Mouse (Mus musculus) kidney, adult 11 months (tissue): ENCODE measurements at regions not wholly inside any gene's neighbourhood (a gene's known extent, or its start where the extent isn't known, plus 50 kb on each side); places are given as distances from the start of the nearest gene placed in this dataset.

Source experiments
- DNase-seq: peaks from one replicate; pipeline ENCODE4 v3.0.0; 2022

GRCm38 (mm10) chr10:120665670-120666069 is 189.4 kb upstream of the Hmga2 start:
- no peak for DNase-seq

GRCm38 (mm10) chr10:120664419-120664818 is 188.2 kb upstream of the Hmga2 start:
- no peak for DNase-seq

DNA sequence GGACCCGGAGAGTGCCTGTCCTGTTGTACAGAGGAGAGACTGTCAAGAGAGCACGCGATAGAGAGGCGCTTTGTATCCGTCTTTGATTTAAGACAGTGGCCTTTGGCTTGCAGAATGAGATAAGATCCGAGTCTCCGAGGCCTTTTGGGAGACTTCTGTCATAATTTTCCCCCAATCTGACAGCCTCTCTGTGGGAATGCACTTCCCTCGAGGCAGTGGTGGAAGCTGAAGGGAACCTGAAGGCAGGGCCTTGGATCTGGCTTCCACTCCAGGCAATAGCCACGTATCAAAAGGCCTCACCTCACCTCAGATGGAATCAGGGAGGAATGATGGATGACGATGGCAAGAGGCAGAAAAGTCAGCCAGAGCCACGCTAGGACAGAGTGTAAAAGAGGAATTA is 187.1 kb upstream of the Hmga2 start:
- DNase-seq: no peak

DNA sequence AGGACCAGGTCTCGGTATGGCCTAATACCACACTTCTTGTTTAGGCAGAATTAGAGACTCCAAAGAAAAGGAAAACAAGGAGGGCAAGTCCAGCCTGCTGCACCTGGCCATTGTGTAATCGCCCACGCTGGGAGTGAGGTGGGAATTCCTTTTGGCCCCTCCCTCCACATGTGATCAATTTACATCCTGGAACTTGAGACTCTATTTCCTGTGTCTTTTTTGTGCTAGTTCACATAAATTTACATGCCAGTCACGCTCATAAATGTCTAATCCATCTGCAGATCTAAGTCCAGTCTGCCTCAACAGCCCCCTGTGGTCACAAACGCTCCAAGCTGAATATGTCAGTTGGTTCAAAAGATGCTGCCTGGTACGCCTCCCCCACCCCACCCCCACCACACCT is 184.2 kb upstream of the Hmga2 start:
- no peak for DNase-seq

DNA sequence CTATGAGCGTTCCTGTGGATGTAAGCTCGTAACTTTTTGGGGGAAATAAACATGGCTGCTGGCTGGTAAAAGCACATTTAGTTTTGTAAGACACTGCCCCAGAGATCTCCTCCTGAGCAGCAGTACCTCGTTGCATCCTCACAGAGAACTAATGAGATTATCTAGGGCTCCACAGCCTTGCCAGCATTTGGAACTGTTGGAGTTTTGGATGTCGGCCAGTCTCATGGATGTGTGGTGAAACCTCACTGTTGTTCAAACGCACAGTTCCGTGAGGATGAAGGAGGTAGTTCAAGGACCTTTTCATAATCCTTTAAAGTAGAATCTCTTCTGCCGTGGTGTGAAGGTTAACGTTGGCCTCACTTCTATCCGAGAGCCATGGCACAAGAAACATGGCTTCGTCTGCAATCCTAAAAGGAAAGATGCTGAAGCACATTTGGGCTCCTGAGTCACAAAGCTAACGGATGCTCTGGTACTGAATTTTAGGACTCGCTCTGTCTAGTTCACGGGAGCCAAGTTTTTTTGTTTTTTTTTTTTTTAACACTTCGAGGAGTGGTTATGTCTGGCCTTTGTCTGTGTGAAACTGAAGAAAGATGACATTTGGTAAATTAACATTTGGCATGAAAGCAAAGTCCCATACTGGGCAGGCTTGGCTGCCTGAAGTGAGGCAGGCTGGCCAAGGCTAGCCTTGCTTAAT is 179.1 kb upstream of the Hmga2 start:
- DNase-seq: no peak

DNA sequence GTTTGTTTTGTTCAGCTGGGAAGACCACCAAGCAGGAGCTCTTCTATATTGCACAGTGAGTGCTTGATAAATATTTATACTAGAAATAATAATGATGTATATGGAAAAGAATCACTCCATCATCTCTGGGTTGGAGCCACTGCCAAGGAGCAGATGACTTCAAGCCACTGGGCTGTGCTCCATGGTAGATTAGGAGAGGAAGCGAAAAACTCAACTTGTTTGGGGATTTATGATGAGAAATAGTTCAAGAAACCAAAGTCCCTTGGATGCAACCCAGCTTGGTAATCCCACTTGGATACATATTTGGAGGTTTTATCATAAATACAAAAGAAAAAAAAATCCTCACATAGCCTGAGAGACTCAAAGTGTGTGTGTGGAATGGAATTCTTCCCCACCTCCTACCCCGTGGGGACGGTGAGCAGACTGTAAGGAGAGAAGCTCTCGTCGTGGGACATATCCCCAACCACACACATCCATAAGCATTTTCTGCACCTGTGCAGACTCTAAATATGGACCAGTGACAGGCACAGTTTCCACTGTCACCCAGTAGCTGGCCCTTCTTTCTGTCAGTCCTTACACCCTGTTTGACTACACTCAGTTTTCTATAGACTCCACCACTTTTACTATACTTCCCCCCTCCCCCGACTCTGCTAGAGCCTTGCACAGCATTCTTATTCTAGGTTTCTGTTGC is 176.4 kb upstream of the Hmga2 start:
- no peak for DNase-seq

- no peak for DNase-seq
Observed at GRCm38 (mm10) chr10:120651845-120652244, 175.6 kb upstream of the Hmga2 start.

DNA sequence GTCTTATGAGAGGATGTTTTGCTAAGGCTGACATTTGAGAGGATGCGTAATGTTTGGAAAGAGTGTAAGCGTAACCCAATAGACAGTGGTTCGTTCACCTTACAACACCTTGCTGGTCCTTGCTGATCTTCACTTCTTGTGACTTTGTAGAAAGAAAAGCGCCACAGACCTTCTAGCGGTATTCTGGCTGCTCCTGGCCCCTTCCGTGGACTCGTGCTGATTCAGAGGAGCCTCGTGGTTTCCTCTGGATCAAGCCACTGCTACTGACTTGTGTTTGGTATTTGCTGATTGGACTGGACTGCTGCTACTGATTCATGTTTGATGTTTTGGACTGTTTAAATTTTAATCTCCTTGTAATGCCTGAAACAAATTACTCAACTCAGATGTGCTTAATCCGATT is 174.1 kb upstream of the Hmga2 start:
- DNase-seq: no peak

- DNase-seq: no peak
Observed at GRCm38 (mm10) chr10:120648741-120649140, 172.5 kb upstream of the Hmga2 start.

- DNase-seq: no peak
Observed at GRCm38 (mm10) chr10:120648031-120648430, 171.8 kb upstream of the Hmga2 start.

- DNase-seq: no peak
Observed at GRCm38 (mm10) chr10:120647323-120647722, 171.1 kb upstream of the Hmga2 start.

DNA sequence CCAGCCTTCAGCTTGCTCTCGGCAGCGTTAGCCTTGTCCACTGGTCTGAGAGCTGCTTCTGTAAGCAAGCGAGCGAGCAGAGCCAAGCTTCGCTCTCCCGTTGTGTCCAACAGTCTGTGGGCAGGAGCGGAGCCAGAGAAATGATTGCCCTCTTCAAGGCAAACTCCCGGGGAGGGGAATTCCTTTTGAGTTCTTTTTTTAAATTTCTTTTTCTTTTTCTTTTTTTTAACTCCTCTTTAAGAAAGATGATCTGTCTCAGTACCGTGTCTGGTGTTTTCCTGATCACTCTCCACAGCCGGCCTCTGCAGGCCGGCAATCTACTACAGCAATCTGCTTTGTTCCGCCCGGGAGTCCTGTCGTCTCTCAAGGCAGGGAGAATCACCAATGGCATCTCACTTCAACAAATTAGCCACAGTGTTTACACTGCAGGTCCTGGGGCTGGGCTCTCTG is 170.6 kb upstream of the Hmga2 start:
- no peak for DNase-seq

DNA sequence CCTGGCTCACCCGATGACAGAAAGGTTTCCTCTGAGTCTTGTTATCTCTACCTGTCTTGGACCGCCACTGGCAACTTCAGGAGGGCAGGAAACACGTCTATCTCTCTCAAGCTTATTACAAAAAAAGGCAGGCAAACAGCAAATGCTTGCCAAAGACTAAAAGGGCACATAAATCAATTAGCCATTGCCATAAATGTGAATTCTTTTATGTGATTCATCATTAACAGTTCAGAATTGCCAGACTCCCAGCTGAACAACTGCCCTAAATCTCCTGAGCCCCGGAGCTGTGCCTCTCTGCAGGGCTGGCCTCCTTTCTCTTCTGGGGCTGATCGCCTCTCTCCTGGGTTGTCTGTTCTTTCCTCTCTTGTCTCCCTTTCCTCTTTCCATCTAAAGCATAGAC is 164.6 kb upstream of the Hmga2 start:
- DNase-seq: no peak

DNA sequence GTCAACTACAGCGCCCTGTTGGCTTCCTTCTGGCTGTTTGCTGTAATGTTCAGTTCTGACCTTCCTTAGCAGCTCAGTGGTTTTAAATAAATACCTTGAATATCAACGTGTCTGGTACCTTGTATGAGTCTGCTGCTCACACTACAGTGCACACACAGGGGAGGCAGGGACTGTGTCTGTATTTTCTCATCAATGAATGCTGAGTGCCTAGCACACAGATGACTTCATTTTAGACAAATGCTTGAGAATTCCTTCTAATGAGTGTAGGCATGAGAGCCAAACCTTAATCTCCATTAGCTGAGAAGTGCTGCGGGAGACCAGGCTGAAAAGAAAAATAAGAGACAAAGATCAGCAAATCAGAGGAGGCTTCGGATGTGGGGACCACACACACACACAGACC is 162.0 kb upstream of the Hmga2 start:
- no peak for DNase-seq

DNA sequence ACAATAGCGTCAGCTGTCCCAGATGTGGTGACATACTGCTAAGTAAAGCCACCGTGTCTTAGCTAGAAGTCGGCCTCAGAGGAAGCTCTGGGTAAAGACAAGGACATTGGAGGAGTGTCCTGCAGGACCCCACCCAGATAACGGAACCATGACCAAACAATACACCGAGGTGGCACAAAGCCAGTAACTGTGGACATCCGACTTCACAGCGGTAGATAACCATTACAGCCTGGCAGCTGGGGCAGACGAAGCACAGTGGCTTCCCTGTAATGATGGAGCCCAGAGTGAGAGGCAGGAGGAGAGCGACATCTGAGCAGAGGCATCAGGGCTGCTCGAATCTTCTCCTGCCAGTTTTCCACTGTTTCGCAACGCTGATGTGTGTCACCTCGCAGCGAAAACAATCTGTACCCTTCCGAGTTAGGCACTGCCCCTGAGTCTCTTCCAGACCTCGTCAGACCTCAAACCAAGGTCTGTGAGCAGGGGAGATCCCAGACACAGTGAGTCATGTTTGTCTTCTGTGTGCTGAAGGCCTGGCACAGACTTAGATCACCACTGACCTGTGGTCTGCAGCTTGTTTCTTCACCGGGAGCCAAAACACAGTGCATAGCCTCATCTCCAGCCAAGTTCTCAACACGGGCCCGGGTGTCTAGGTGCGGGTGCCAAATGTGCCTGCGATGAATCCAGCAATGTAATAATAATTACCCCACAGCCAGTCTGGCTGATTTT is 159.7 kb upstream of the Hmga2 start:
- no peak for DNase-seq

DNA sequence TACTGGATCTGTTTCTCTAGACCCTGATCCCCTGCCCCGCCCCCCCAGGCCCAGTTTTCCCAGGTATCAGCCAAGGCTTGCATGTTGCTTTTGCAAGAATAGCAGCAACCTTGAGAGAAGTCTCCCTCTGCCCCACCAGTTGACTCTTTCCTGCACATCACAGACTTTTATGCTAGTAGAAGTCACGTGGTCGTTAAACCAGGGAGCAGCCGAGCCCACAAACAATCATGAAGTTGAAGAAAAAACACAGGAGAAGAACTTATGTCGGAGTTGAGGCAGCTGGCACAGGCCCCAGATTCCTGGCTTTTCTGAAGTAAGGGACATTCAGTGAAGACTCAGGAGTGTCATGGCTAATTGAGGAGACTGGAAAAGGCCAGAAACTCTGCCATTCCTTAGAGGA is 158.9 kb upstream of the Hmga2 start:
- DNase-seq: no peak

GRCm38 (mm10) chr10:120632071-120632470 is 155.8 kb upstream of the Hmga2 start:
- DNase-seq: no peak

GRCm38 (mm10) chr10:120628066-120628465 is 151.8 kb upstream of the Hmga2 start:
- no peak for DNase-seq

DNA sequence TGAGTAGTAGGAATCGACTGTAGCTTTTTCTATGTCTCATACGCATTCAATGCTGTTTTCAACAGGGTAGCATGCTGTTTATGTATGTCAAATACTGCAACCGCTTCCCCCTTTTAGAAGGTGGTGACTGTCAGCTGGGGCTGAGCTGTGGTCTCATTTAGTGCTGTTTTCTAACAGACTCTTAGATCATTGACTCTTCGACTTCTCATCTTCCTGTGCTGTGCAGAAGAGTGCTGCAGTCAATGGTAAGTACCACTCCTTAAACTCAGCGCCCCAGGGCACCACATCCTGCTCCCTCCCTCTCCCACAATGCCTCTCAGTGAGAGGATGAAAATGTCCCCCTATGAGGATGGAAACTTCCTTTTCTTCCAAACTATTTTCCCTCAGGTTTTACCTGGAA is 149.2 kb upstream of the Hmga2 start:
- DNase-seq: no peak

- no peak for DNase-seq
Observed at GRCm38 (mm10) chr10:120624203-120624942, 148.1 kb upstream of the Hmga2 start.

GRCm38 (mm10) chr10:120616406-120617015 is 140.2 kb upstream of the Hmga2 start:
- no peak for DNase-seq

- no peak for DNase-seq
Observed at GRCm38 (mm10) chr10:120612351-120612750, 136.1 kb upstream of the Hmga2 start.

- no peak for DNase-seq
Observed at GRCm38 (mm10) chr10:120610076-120610475, 133.8 kb upstream of the Hmga2 start.
